Mouse (Mus musculus): ENCODE data around the gene Dlg5. TPM values are rescaled to one million over a fixed set of nuclear protein-coding genes. Genes with fewer than 3 reads are reported as not detected.

Dlg5 gene
- polyA plus RNA-seq, 1 experiment from 2014 or later, result 5.2 TPM

DNA sequence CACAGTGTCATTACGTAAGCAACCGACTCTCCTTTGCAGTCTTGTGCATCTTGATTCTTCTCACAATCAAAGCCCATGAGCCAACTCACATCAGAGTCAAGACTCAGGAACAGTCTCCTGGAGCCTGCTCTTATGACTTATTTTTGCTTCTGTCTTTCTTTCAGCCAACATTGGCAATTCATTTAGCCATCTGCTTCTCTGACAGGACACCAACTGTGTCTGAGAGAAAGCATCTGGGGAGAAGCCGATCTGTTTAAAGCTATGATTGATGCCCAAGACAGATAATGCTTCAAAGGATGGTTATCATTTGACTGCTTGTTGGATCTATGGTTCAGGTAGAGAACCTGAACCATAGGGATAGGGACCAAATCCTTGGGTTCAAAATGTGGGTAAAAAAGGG lies 153.3 kb downstream of the Dlg5 start:
- WGBS, result 76% methylated on average over 3 of the region's 3 CpGs
- H3K27me3 ChIP-seq (ENCODE audit: control insufficient read depth, insufficient read depth, low read length), result no peaks in the 10 kb centered on the region
- H3K36me3 ChIP-seq (ENCODE audit: control insufficient read depth, insufficient read depth), result no peaks in the 10 kb centered on the region
- no peak overlapping the region for H3K4me2 ChIP-seq (ENCODE audit: low read depth, low read length)
- no peak overlapping the region for H3K9ac ChIP-seq (ENCODE audit: low read length)
- no peak for ATAC-seq (replicated peaks; ENCODE audit: extremely low read depth, insufficient read depth, low FRiP score)
- H3K4me1 ChIP-seq (ENCODE audit: control insufficient read depth, insufficient read depth, low read length), result no peaks in the 10 kb centered on the region
- H3K9me3 ChIP-seq (replicated peaks; ENCODE audit: control insufficient read depth, low read length), result no peaks in the 10 kb centered on the region
- H3K27ac ChIP-seq (ENCODE audit: low read length), result no peak overlapping the region
- no peak overlapping the region for H3K4me3 ChIP-seq (ENCODE audit: low read length)

DNA sequence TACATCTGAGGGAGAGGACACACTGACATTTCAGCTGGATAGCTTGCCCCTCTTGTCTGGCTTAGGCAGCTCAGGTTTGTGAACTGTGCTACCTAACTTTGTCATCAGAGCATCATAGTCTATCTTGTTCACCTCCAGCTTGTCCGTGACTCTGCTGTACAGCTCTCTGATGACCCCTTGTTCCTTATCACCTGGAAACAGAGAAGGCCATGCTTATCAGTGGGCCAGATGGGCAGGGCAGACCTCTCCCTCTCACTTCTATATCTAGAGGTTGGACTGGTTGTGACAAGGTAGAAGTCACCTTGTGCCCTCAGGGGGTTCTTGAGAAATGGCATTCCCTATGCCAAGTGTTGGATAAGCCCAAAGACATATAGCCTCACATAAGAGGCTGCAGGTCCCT lies 154.9 kb downstream of the Dlg5 start:
- Histone ChIP-seq H3K4me1 (ENCODE audit: control insufficient read depth, insufficient read depth, low read length) (no peaks in the 10 kb centered on the region), H3K9ac (ENCODE audit: low read length) (no peak overlapping the region), H3K4me3 (ENCODE audit: low read length) (no peak overlapping the region), H3K4me2 (ENCODE audit: low read depth, low read length) (no peak overlapping the region), H3K36me3 (ENCODE audit: control insufficient read depth, insufficient read depth) (no peaks in the 10 kb centered on the region), H3K27me3 (ENCODE audit: control insufficient read depth, insufficient read depth, low read length) (no peaks in the 10 kb centered on the region), H3K27ac (ENCODE audit: low read length) (no peak overlapping the region), H3K9me3 (replicated peaks; ENCODE audit: control insufficient read depth, low read length) (no peaks in the 10 kb centered on the region)
- no peak for ATAC-seq (replicated peaks; ENCODE audit: extremely low read depth, insufficient read depth, low FRiP score)
- WGBS, result 42% methylated on average over 1 of the region's 1 CpGs

DNA sequence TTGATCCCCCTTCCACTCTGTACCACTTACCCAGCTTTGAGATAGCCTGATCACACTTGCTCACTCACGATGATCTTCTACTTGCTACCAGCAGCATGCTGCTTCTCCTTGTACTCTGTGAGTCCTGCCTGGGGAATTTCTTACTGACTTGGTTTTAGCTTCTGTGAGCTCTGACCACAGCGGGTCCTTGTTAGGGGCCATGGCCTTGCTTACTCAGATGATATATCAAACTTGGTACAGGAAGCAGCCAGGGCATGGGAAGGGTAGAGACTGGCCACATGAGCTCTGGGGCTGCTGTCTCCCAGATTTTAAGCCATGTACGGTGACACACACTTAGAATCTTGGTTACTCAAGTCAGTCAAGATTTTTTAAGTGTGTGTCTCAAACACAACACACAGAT lies 156.5 kb downstream of the Dlg5 start:
- H3K9me3 ChIP-seq (replicated peaks; ENCODE audit: control insufficient read depth, low read length), result no peaks in the 10 kb centered on the region
- WGBS, result 72% methylated on average over 3 of the region's 3 CpGs
- no peak overlapping the region for H3K4me2 ChIP-seq (ENCODE audit: low read depth, low read length)
- H3K4me3 ChIP-seq (ENCODE audit: low read length), result no peak overlapping the region
- H3K4me1 ChIP-seq (ENCODE audit: control insufficient read depth, insufficient read depth, low read length), result no peaks in the 10 kb centered on the region
- no peaks in the 10 kb centered on the region for H3K27me3 ChIP-seq (ENCODE audit: control insufficient read depth, insufficient read depth, low read length)
- no peak overlapping the region for H3K27ac ChIP-seq (ENCODE audit: low read length)
- H3K36me3 ChIP-seq (ENCODE audit: control insufficient read depth, insufficient read depth), result no peaks in the 10 kb centered on the region
- H3K9ac ChIP-seq (ENCODE audit: low read length), result no peak overlapping the region
- no peak for ATAC-seq (replicated peaks; ENCODE audit: extremely low read depth, insufficient read depth, low FRiP score)

DNA sequence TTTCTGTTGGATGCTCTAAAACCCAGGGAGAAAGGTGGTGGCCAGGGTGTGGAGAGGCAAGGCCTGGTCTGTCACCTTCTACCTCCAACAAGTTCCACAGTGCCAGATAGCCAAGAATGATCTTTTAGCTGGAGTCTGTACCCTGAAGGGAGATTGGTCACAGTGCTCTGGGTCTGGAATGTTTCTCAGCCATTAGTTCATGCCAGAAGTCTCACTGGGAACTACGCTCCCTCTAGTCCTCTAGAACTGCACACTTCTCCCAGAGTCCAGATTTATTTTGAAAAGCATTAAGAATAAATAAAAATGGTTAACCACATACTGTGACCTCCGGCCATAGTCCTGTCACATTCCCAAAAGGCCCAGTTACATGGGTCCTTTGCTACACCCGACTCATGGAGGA lies 158.3 kb downstream of the Dlg5 start:
- no peaks in the 10 kb centered on the region for H3K36me3 ChIP-seq (ENCODE audit: control insufficient read depth, insufficient read depth)
- H3K4me2 ChIP-seq (ENCODE audit: low read depth, low read length), result no peak overlapping the region
- H3K27ac ChIP-seq (ENCODE audit: low read length), result no peak overlapping the region
- ATAC-seq (replicated peaks; ENCODE audit: extremely low read depth, insufficient read depth, low FRiP score), result no peak
- no peak overlapping the region for H3K4me3 ChIP-seq (ENCODE audit: low read length)
- no peaks in the 10 kb centered on the region for H3K27me3 ChIP-seq (ENCODE audit: control insufficient read depth, insufficient read depth, low read length)
- WGBS, result 89% methylated on average over 3 of the region's 3 CpGs
- no peaks in the 10 kb centered on the region for H3K9me3 ChIP-seq (replicated peaks; ENCODE audit: control insufficient read depth, low read length)
- H3K4me1 ChIP-seq (ENCODE audit: control insufficient read depth, insufficient read depth, low read length), result no peaks in the 10 kb centered on the region
- H3K9ac ChIP-seq (ENCODE audit: low read length), result no peak overlapping the region

DNA sequence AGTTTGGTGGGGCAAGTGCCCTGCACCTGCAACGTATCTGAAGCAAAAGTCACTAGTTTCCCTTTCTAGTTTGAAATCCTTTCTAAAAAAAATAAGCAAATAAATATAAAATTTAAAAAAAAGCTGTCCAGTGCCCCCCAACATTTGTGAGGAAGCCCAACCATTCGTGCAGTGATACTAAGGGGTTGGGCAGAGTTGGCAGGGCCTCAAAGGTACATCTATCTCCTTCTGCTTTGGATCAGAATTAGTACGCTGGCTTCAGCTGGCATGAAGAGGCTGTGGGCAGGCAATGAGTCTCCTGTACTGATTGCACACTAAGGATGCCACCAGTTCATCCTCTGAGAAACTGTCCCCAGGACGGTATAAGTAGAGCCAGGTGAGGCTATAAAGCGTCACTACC lies 159.2 kb downstream of the Dlg5 start:
- no peaks in the 10 kb centered on the region for H3K9me3 ChIP-seq (replicated peaks; ENCODE audit: control insufficient read depth, low read length)
- no peaks in the 10 kb centered on the region for H3K4me1 ChIP-seq (ENCODE audit: control insufficient read depth, insufficient read depth, low read length)

More for the DNA sequence above, 159.2 kb downstream of the Dlg5 start:
- no peak overlapping the region for H3K27ac ChIP-seq (ENCODE audit: low read length)
- no peak for ATAC-seq (replicated peaks; ENCODE audit: extremely low read depth, insufficient read depth, low FRiP score)
- no peak overlapping the region for H3K9ac ChIP-seq (ENCODE audit: low read length)
- WGBS, result 56% methylated on average over 5 of the region's 5 CpGs
- no peaks in the 10 kb centered on the region for H3K27me3 ChIP-seq (ENCODE audit: control insufficient read depth, insufficient read depth, low read length)
- H3K4me3 ChIP-seq (ENCODE audit: low read length), result no peak overlapping the region
- no peak overlapping the region for H3K4me2 ChIP-seq (ENCODE audit: low read depth, low read length)
- H3K36me3 ChIP-seq (ENCODE audit: control insufficient read depth, insufficient read depth), result no peaks in the 10 kb centered on the region

Small RNA genes lying within 50 kb of the gene (microRNA-seq; reads per million reads assigned to microRNA genes)
- gene Mir7210, result not detected

Other genes with a start within 250 kb of the Dlg5 start
- gene Kcnma1, start 231.4 kb downstream of the Dlg5 start, polyA plus RNA-seq (2015; fragmentation: Nextera tagmentation; extraction: Ambion mirVana), result 0.38 and 0.47 TPM in 2 replicates
- gene E330034G19Rik, start 47.3 kb upstream of the Dlg5 start, polyA plus RNA-seq (2015; fragmentation: Nextera tagmentation; extraction: Ambion mirVana), result 0.11 TPM in 1 of 2 replicates, not detected in the other
- 13.3 and 14.1 TPM in 2 replicates for gene Polr3a, start 241.1 kb upstream of the Dlg5 start, polyA plus RNA-seq (2015; fragmentation: Nextera tagmentation; extraction: Ambion mirVana)
- 463 and 565 TPM in 2 replicates for gene Rps24, start 241.2 kb upstream of the Dlg5 start, polyA plus RNA-seq (2015; fragmentation: Nextera tagmentation; extraction: Ambion mirVana)

All from heart, embryonic 16.5 days (tissue).